Mouse (Mus musculus): ENCODE measurements at regions not wholly inside any gene's neighbourhood (a gene's known extent, or its start where the extent isn't known, plus 50 kb on each side); places are given as distances from the start of the nearest gene placed in this dataset.

GRCm38 (mm10) chr2:114727197-114727596, 72.4 kb upstream of the Dph6 start:
- TF ChIP-seq CTCF (conservative IDR thresholded peaks at IDR 0.05; ENCODE audit: low read length) (no peak), NANOG (IDR thresholded peaks at IDR 0.05; ENCODE audit: borderline replicate concordance, low read length) (no peak), POU5F1 (IDR thresholded peaks at IDR 0.05; ENCODE audit: borderline replicate concordance, low read length) (no peak)
